Mouse (Mus musculus) hindbrain, embryonic 13.5 days (tissue): ENCODE data around the gene Rnf220. TPM values are rescaled to one million over a fixed set of nuclear protein-coding genes. Genes with fewer than 3 reads are reported as not detected.

Source experiments
- polyA plus RNA-seq: library from polyadenylated mRNA; unstranded; fragments of >200 nt; fragmentation: Nextera tagmentation; extraction: Ambion mirVana; gene quantifications from 2 replicates; pipeline ENCODE4 v1.2.1, GENCODE M21; 2015

Gene Rnf220
- polyA plus RNA-seq, 1 experiment from 2014 or later: 102 TPM

Other genes starting within 250 kb of the Rnf220 start
- gene Tmem53, start 245.1 kb downstream of the Rnf220 start, polyA plus RNA-seq: 8.5 and 10.9 TPM in 2 replicates
- 0.97 and 1.1 TPM in 2 replicates for gene Armh1, start 244.9 kb downstream of the Rnf220 start, polyA plus RNA-seq
- gene Eri3, start 53.3 kb upstream of the Rnf220 start, polyA plus RNA-seq: 205 and 214 TPM in 2 replicates
- 74.9 and 76.6 TPM in 2 replicates for gene Dmap1, start 185.2 kb upstream of the Rnf220 start, polyA plus RNA-seq
- gene Gm12845, start 227.4 kb upstream of the Rnf220 start, polyA plus RNA-seq: not detected in 2 replicates